Mouse (Mus musculus) ES-Bruce4 (cell line): ENCODE measurements around the gene Irf8. TPM values are rescaled to one million over a fixed set of nuclear protein-coding genes. Genes with fewer than 3 reads are reported as not detected.

Source experiments
- H3K27ac ChIP-seq: 2 replicates; pipeline ENCODE4 v1.5.1; 2012; ENCODE audit warnings: low read length, inconsistent platforms; ENCODE audit not compliant: insufficient read depth
- H3K27me3 ChIP-seq: 2 replicates; pipeline ENCODE4 v1.6.1; 2012; ENCODE audit warnings: mild to moderate bottlenecking, low read length, inconsistent platforms; ENCODE audit not compliant: control insufficient read depth, poor library complexity, insufficient read depth, severe bottlenecking
- H3K36me3 ChIP-seq: 2 replicates; pipeline ENCODE4 v1.6.1; 2012; ENCODE audit warnings: inconsistent platforms, mild to moderate bottlenecking, low read length, moderate library complexity; ENCODE audit not compliant: control insufficient read depth, poor library complexity, insufficient read depth, severe bottlenecking
- H3K4me1 ChIP-seq: one replicate; pipeline ENCODE4 v1.8.1; 2011; ENCODE audit warnings: low read length; ENCODE audit not compliant: control insufficient read depth, insufficient read depth
- H3K4me3 ChIP-seq: 2 replicates; pipeline ENCODE4 v1.5.1; 2011; ENCODE audit warnings: low read depth, mild to moderate bottlenecking, low read length
- H3K9ac ChIP-seq: 2 replicates; pipeline ENCODE4 v1.6.1; 2012; ENCODE audit warnings: low read depth, mild to moderate bottlenecking, inconsistent platforms; ENCODE audit not compliant: poor library complexity, severe bottlenecking
- H3K9me3 ChIP-seq: replicated peaks from 2 replicates; pipeline ENCODE4 v1.6.1; 2012; ENCODE audit warnings: mild to moderate bottlenecking, low read length, inconsistent platforms; ENCODE audit not compliant: control insufficient read depth, poor library complexity, insufficient read depth, severe bottlenecking
- CTCF ChIP-seq: IDR thresholded peaks from one replicate; pipeline ENCODE4 v1.8.1; 2011; ENCODE audit warnings: low read depth, low read length
- EP300 ChIP-seq: IDR thresholded peaks from 2 replicates; pipeline ENCODE4 v1.6.1; 2011; ENCODE audit warnings: low read depth, low read length; ENCODE audit not compliant: insufficient read depth
- POLR2A ChIP-seq: IDR thresholded peaks from one replicate; pipeline ENCODE4 v1.8.1; 2011; ENCODE audit warnings: low read length; ENCODE audit not compliant: insufficient read depth
- polyA plus RNA-seq: library from polyadenylated mRNA; stranded (reverse); fragments of >200 nt; gene quantifications from 2 replicates; pipeline ENCODE4 v1.2.4, GENCODE M21; 2011; ENCODE audit warnings: low read depth; ENCODE audit not compliant: missing spikeins, insufficient read depth, insufficient read length

Irf8 gene
- polyA plus RNA-seq, 1 experiment = 0.91 TPM

- H3K36me3 ChIP-seq = no peaks in the 10 kb centered on the region
- no peaks in the 10 kb centered on the region for H3K27me3 ChIP-seq
- no peak overlapping the region for H3K9ac ChIP-seq
- no peaks in the 10 kb centered on the region for H3K9me3 ChIP-seq
- H3K4me3 ChIP-seq = no peak overlapping the region
- no peaks in the 10 kb centered on the region for H3K4me1 ChIP-seq
- TF ChIP-seq CTCF (no peak), POLR2A (no peak), EP300 (no peak)
- H3K27ac ChIP-seq = no peak overlapping the region
Measured at GRCm38 (mm10) chr8:120759847-120760246, 23.7 kb downstream of the Irf8 start.

GRCm38 (mm10) chr8:120760341-120761215, 24.4 kb downstream of the Irf8 start:
- H3K9me3 ChIP-seq = no peaks in the 10 kb centered on the region
- H3K36me3 ChIP-seq = no peaks in the 10 kb centered on the region
- no peak overlapping the region for H3K4me3 ChIP-seq
- no peak overlapping the region for H3K27ac ChIP-seq
- no peak for TF ChIP-seq EP300
- no peak for TF ChIP-seq POLR2A
- no peak for TF ChIP-seq CTCF
- no peaks in the 10 kb centered on the region for H3K4me1 ChIP-seq
- no peak overlapping the region for H3K9ac ChIP-seq
- no peaks in the 10 kb centered on the region for H3K27me3 ChIP-seq

- H3K4me1 ChIP-seq = no peaks in the 10 kb centered on the region
- H3K4me3 ChIP-seq = no peak overlapping the region
- no peaks in the 10 kb centered on the region for H3K9me3 ChIP-seq
- H3K36me3 ChIP-seq = no peaks in the 10 kb centered on the region
- no peak overlapping the region for H3K9ac ChIP-seq
- no peaks in the 10 kb centered on the region for H3K27me3 ChIP-seq
- no peak for TF ChIP-seq CTCF
- no peak for TF ChIP-seq EP300
- no peak for TF ChIP-seq POLR2A
- no peak overlapping the region for H3K27ac ChIP-seq
Measured at GRCm38 (mm10) chr8:120763267-120763666, 27.1 kb downstream of the Irf8 start.

GRCm38 (mm10) chr8:120764638-120765037, 28.5 kb downstream of the Irf8 start:
- no peak overlapping the region for H3K27ac ChIP-seq
- no peaks in the 10 kb centered on the region for H3K36me3 ChIP-seq
- no peak overlapping the region for H3K9ac ChIP-seq
- no peaks in the 10 kb centered on the region for H3K4me1 ChIP-seq
- H3K27me3 ChIP-seq = no peaks in the 10 kb centered on the region
- H3K4me3 ChIP-seq = no peak overlapping the region
- TF ChIP-seq EP300 (no peak), CTCF (no peak), POLR2A (no peak)
- H3K9me3 ChIP-seq = no peaks in the 10 kb centered on the region

- TF ChIP-seq EP300 (no peak), POLR2A (no peak), CTCF (no peak)
- H3K9me3 ChIP-seq = no peaks in the 10 kb centered on the region
- no peaks in the 10 kb centered on the region for H3K36me3 ChIP-seq
- no peak overlapping the region for H3K4me3 ChIP-seq
- H3K27me3 ChIP-seq = no peaks in the 10 kb centered on the region
- no peak overlapping the region for H3K27ac ChIP-seq
- H3K9ac ChIP-seq = no peak overlapping the region
- no peaks in the 10 kb centered on the region for H3K4me1 ChIP-seq
Measured at GRCm38 (mm10) chr8:120766622-120767021, 30.5 kb downstream of the Irf8 start.
